Mouse (Mus musculus): ENCODE data around the gene Sema6d. TPM values are rescaled to one million over a fixed set of nuclear protein-coding genes. Genes with fewer than 3 reads are reported as not detected.

The Sema6d gene
- polyA plus RNA-seq, 1 experiment from 2014 or later: 4.9 TPM

DNA sequence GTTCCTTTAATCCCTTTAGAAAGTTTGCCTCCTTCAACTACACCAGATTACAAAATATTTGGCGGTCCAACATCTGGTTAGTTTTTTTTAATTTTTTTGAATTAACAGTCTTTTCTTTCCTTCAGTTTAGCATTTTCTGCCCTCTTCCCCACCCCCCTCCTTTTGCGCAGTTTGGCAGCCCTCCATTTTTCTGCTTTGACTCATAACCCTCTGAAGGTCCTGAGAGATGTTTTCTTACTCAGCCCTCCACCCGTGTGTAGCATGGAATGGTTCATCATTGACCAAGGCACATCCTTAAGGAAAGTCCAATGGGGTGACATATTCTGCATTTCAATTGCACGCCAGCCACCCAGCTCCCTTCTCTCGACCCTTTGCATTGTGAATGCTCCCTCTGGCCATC lies 570.9 kb downstream of the Sema6d start:
- TF ChIP-seq CTCF (IDR thresholded peaks at IDR 0.05; ENCODE audit: low read depth): no peak

DNA sequence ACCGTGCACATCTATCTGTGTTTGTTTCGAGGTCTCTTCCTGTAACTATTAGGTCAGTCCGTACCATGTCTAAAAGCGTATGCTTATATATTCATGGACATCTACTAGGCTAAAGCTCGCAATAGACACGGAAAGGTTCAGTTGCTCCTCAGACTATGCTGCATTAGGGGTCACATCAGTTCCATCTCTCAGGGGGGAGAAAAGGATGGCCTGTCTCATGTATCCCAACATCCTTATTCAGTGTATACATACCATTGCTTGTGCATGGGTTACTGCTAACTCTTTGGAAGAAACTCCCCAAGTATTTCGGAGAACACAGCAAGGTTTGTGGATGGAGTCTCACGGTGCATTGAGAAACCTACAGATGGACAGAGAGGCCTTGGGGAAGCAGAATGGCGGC lies 571.5 kb downstream of the Sema6d start:
- no peak for ATAC-seq (replicated peaks; ENCODE audit: low FRiP score, low read depth)
- Histone ChIP-seq H3K27me3 (ENCODE audit: insufficient read depth, low read length) (no peaks in the 10 kb centered on the region), H3K4me3 (replicated peaks; ENCODE audit: low read depth, low read length) (no peak overlapping the region), H3K27ac (no peak overlapping the region), H3K4me1 (replicated peaks; ENCODE audit: insufficient read depth, low read length) (no peaks in the 10 kb centered on the region), H3K4me2 (ENCODE audit: low read length) (no peak overlapping the region), H3K9me3 (replicated peaks; ENCODE audit: low read length) (no peaks in the 10 kb centered on the region), H3K9ac (ENCODE audit: low read depth, low read length) (no peak overlapping the region), H3K36me3 (ENCODE audit: insufficient read depth, low read length) (peaks cover 36% of the 10 kb centered on the region)
- no peak for TF ChIP-seq CTCF (IDR thresholded peaks at IDR 0.05; ENCODE audit: low read depth)
- whole genome bisulfite sequencing: 95% methylated on average over 9 of the region's 9 CpGs
- DNase-seq (ENCODE audit: low spot score): no peak

More for the DNA sequence above, 570.9 kb downstream of the Sema6d start:
- Histone ChIP-seq H3K4me3 (replicated peaks; ENCODE audit: low read depth, low read length) (no peak overlapping the region), H3K9me3 (replicated peaks; ENCODE audit: low read length) (no peaks in the 10 kb centered on the region), H3K27me3 (ENCODE audit: insufficient read depth, low read length) (no peaks in the 10 kb centered on the region), H3K4me1 (replicated peaks; ENCODE audit: insufficient read depth, low read length) (no peaks in the 10 kb centered on the region), H3K27ac (no peak overlapping the region), H3K9ac (ENCODE audit: low read depth, low read length) (no peak overlapping the region), H3K36me3 (ENCODE audit: insufficient read depth, low read length) (peaks cover 36% of the 10 kb centered on the region), H3K4me2 (ENCODE audit: low read length) (no peak overlapping the region)
- ATAC-seq (replicated peaks; ENCODE audit: low FRiP score, low read depth): no peak
- 80% methylated on average over 5 of the region's 5 CpGs for WGBS
- no peak for DNase-seq (ENCODE audit: low spot score)

DNA sequence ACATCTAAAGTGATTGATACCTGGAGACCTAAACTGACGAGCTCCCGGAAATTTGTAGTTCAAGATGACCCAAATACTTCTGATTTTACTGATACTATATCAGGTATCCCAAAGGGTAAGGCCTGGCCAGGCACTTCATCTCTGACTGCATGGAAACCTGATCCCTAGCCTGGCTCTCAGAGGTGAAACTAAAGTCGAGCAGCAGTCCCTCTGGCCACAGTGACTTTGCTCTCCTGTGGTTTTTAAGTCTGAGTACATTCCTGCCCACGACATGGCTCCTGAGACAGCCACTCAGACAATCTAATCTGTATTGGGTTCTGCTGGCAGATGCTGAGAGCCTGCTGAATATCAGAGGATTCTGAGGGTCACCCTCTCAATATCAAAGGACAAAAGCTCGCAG lies 572.5 kb downstream of the Sema6d start:
- DNase-seq (ENCODE audit: low spot score) (peak; percentile 24), ATAC-seq (replicated peaks; ENCODE audit: low FRiP score, low read depth) (no peak)
- Histone ChIP-seq H3K9ac (ENCODE audit: low read depth, low read length) (no peak overlapping the region), H3K4me3 (replicated peaks; ENCODE audit: low read depth, low read length) (no peak overlapping the region), H3K36me3 (ENCODE audit: insufficient read depth, low read length) (peaks cover 36% of the 10 kb centered on the region), H3K27ac (no peak overlapping the region), H3K4me1 (replicated peaks; ENCODE audit: insufficient read depth, low read length) (no peaks in the 10 kb centered on the region), H3K9me3 (replicated peaks; ENCODE audit: low read length) (no peaks in the 10 kb centered on the region), H3K4me2 (ENCODE audit: low read length) (no peak overlapping the region), H3K27me3 (ENCODE audit: insufficient read depth, low read length) (no peaks in the 10 kb centered on the region)
- WGBS: 29% methylated on average over 5 of the region's 5 CpGs
- TF ChIP-seq CTCF (IDR thresholded peaks at IDR 0.05; ENCODE audit: low read depth): no peak

DNA sequence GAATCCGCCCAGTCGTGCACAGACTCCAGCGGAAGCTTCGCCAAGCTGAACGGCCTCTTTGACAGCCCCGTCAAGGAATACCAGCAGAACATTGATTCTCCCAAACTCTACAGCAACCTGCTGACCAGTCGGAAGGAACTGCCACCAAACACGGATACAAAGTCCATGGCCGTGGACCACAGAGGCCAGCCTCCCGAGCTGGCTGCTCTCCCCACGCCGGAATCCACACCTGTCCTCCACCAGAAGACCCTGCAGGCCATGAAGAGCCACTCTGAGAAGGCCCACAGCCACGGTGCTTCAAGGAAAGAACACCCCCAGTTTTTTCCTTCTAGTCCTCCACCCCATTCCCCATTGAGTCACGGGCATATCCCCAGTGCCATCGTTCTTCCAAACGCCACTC lies 574.4 kb downstream of the Sema6d start:
- no peak overlapping the region for H3K4me2 ChIP-seq (ENCODE audit: low read length)
- H3K9me3 ChIP-seq (replicated peaks; ENCODE audit: low read length): no peaks in the 10 kb centered on the region
- ATAC-seq (replicated peaks; ENCODE audit: low FRiP score, low read depth): no peak
- H3K9ac ChIP-seq (ENCODE audit: low read depth, low read length): no peak overlapping the region
- no peak for DNase-seq (ENCODE audit: low spot score)
- no peak overlapping the region for H3K4me3 ChIP-seq (replicated peaks; ENCODE audit: low read depth, low read length)
- no peaks in the 10 kb centered on the region for H3K27me3 ChIP-seq (ENCODE audit: insufficient read depth, low read length)
- H3K27ac ChIP-seq: no peak overlapping the region
- whole genome bisulfite sequencing: 95% methylated on average over 16 of the region's 16 CpGs
- no peaks in the 10 kb centered on the region for H3K4me1 ChIP-seq (replicated peaks; ENCODE audit: insufficient read depth, low read length)
- H3K36me3 ChIP-seq (ENCODE audit: insufficient read depth, low read length): peaks cover 34% of the 10 kb centered on the region
- TF ChIP-seq CTCF (IDR thresholded peaks at IDR 0.05; ENCODE audit: low read depth): no peak

DNA sequence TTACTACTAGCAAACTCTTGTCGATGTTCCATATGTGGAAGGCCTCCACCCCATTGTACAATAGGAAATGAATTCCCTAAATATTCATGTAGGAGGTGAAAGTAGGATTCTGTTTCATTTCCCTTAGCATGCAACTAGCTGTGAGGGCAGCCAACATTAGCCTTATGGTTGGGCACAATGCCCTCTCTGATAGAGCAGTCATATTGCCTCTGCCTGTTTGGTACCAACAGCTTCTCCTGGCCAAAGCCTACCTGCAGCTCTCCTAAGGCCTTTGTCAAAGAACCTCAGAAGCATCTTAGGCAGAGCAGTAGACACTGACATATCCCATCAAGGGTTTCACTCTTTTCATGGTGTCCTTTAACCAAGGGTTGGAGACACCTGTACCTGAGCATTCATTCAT lies 578.7 kb downstream of the Sema6d start:
- Histone ChIP-seq H3K36me3 (ENCODE audit: insufficient read depth, low read length) (peaks cover 15% of the 10 kb centered on the region), H3K9ac (ENCODE audit: low read depth, low read length) (no peak overlapping the region), H3K27me3 (ENCODE audit: insufficient read depth, low read length) (no peaks in the 10 kb centered on the region), H3K4me3 (replicated peaks; ENCODE audit: low read depth, low read length) (no peak overlapping the region), H3K9me3 (replicated peaks; ENCODE audit: low read length) (no peaks in the 10 kb centered on the region), H3K27ac (no peak overlapping the region), H3K4me1 (replicated peaks; ENCODE audit: insufficient read depth, low read length) (no peaks in the 10 kb centered on the region), H3K4me2 (ENCODE audit: low read length) (no peak overlapping the region)
- no peak for TF ChIP-seq CTCF (IDR thresholded peaks at IDR 0.05; ENCODE audit: low read depth)
- WGBS: 93% methylated on average over 1 of the region's 1 CpGs
- DNase-seq (ENCODE audit: low spot score) (no peak), ATAC-seq (replicated peaks; ENCODE audit: low FRiP score, low read depth) (no peak)

DNA sequence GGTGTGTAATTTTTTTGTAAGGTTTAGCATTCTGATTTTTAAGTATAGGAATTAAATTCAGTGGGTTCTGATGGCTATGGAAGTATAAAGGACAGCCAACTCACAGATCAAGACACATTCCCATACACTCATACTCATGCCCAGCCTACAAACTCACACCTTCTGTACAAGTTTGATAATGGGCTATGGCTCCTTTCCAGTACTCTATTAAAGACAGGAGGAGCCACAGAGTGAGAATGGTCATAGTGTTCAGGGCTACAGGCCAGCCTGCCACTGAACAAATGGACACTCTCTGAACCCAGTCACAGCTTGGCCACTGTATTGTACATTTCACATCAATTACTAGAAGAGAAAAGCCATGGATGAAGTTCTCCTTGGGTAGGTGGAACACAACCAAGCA lies 583.3 kb downstream of the Sema6d start:
- Histone ChIP-seq H3K4me2 (ENCODE audit: low read length) (no peak overlapping the region), H3K9me3 (replicated peaks; ENCODE audit: low read length) (no peaks in the 10 kb centered on the region), H3K36me3 (ENCODE audit: insufficient read depth, low read length) (no peaks in the 10 kb centered on the region), H3K27ac (no peak overlapping the region), H3K27me3 (ENCODE audit: insufficient read depth, low read length) (no peaks in the 10 kb centered on the region), H3K9ac (ENCODE audit: low read depth, low read length) (no peak overlapping the region), H3K4me1 (replicated peaks; ENCODE audit: insufficient read depth, low read length) (no peaks in the 10 kb centered on the region), H3K4me3 (replicated peaks; ENCODE audit: low read depth, low read length) (no peak overlapping the region)
- DNase-seq (ENCODE audit: low spot score) (no peak), ATAC-seq (replicated peaks; ENCODE audit: low FRiP score, low read depth) (no peak)
- no peak for TF ChIP-seq CTCF (IDR thresholded peaks at IDR 0.05; ENCODE audit: low read depth)

DNA sequence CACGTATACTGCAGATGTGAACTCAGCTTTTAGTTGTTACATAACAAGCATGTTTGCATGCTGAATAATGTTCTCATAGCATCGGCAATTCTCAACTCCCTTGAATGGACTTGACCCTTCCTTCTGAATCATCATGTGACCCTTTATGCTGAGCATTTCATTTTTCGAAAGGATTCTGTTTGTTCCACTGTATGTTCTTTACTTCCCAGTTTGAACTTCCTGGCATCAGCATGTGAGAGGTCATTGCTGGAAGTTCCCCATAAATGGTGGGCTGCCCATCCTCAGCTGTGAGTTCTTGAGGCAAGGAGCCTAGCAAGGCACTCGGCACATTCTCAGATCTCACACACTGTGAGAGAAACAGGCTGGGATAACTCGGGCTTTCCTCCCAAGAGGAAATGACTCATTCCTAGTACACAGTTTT lies 594.7 kb downstream of the Sema6d start:
- DNase-seq (ENCODE audit: low spot score): peak; percentile 31
- WGBS: 64% methylated on average over 5 of the region's 5 CpGs

More for the DNA sequence above, 594.7 kb downstream of the Sema6d start:
- no peak for TF ChIP-seq CTCF (IDR thresholded peaks at IDR 0.05; ENCODE audit: low read depth)
- Histone ChIP-seq H3K27ac (no peak overlapping the region), H3K9ac (ENCODE audit: low read depth, low read length) (no peak overlapping the region), H3K4me2 (ENCODE audit: low read length) (no peak overlapping the region), H3K9me3 (replicated peaks; ENCODE audit: low read length) (no peaks in the 10 kb centered on the region), H3K27me3 (ENCODE audit: insufficient read depth, low read length) (no peaks in the 10 kb centered on the region), H3K4me1 (replicated peaks; ENCODE audit: insufficient read depth, low read length) (no peaks in the 10 kb centered on the region), H3K4me3 (replicated peaks; ENCODE audit: low read depth, low read length) (no peak overlapping the region), H3K36me3 (ENCODE audit: insufficient read depth, low read length) (no peaks in the 10 kb centered on the region)
- no peak for ATAC-seq (replicated peaks; ENCODE audit: low FRiP score, low read depth)
